Mouse (Mus musculus) liver, embryonic 13.5 days (tissue): ENCODE results near the gene Drd3. TPM values are rescaled to one million over a fixed set of nuclear protein-coding genes. Genes with fewer than 3 reads are reported as not detected.

ENCODE experiments used
- ATAC-seq: fragments of 200-750 bp; cut with Nextera tagmentation; 2 replicates; pipeline ENCODE4 v1.8.0; 2017; ENCODE audit warnings: low read depth, mild to moderate bottlenecking, moderate number of reproducible peaks, moderate library complexity
- DNase-seq: peaks from one replicate; pipeline ENCODE4 v3.0.0; 2022
- H3K27ac ChIP-seq: fragments of 300-500 bp; sonication (generic); 2 replicates; pipeline ENCODE4 v1.5.1; 2015; ENCODE audit warnings: moderate library complexity, mild to moderate bottlenecking, inconsistent platforms
- H3K27me3 ChIP-seq: fragments of 300-500 bp; sonication (generic); 2 replicates; pipeline ENCODE4 v1.6.1; 2015; ENCODE audit warnings: mild to moderate bottlenecking, inconsistent platforms
- H3K36me3 ChIP-seq: fragments of 300-500 bp; sonication (generic); 2 replicates; pipeline ENCODE4 v1.6.1; 2015; ENCODE audit warnings: mild to moderate bottlenecking, inconsistent platforms
- H3K4me1 ChIP-seq: fragments of 300-500 bp; sonication (generic); replicated peaks from 2 replicates; pipeline ENCODE4 v1.6.1; 2015; ENCODE audit warnings: inconsistent platforms
- H3K4me2 ChIP-seq: fragments of 300-500 bp; sonication (generic); 2 replicates; pipeline ENCODE4 v1.6.1; 2015; ENCODE audit warnings: inconsistent platforms, mild to moderate bottlenecking, moderate library complexity
- H3K4me3 ChIP-seq: fragments of 300-500 bp; sonication (generic); replicated peaks from 2 replicates; pipeline ENCODE4 v1.5.1; 2015; ENCODE audit warnings: mild to moderate bottlenecking, inconsistent platforms
- H3K9ac ChIP-seq: fragments of 300-500 bp; sonication (generic); 2 replicates; pipeline ENCODE4 v1.6.1; 2015; ENCODE audit warnings: mild to moderate bottlenecking, inconsistent platforms
- H3K9me3 ChIP-seq: fragments of 300-500 bp; sonication (generic); replicated peaks from 2 replicates; pipeline ENCODE4 v1.6.1; 2016; ENCODE audit warnings: inconsistent platforms
- WGBS: fragments of 180-500 bp; shearing (Covaris S2); methylation state at CpG from one replicate; pipeline ENCODE4 v1.1.7; 2015; ENCODE audit not compliant: insufficient replicate concordance; 5-methylcytosine and 5-hydroxymethylcytosine counted together
- microRNA-seq: library from miRNA; unstranded; fragments of <30 nt; microRNA quantifications from one replicate; pipeline ENCODE4, GENCODE M21; 2016
- polyA plus RNA-seq: library from polyadenylated mRNA; unstranded; fragments of >200 nt; fragmentation: Nextera tagmentation; extraction: Ambion mirVana; gene quantifications from 2 replicates; pipeline ENCODE4 v1.2.1, GENCODE M21; 2015

Drd3 gene
- polyA plus RNA-seq, 1 experiment from 2014 or later: not detected

DNA sequence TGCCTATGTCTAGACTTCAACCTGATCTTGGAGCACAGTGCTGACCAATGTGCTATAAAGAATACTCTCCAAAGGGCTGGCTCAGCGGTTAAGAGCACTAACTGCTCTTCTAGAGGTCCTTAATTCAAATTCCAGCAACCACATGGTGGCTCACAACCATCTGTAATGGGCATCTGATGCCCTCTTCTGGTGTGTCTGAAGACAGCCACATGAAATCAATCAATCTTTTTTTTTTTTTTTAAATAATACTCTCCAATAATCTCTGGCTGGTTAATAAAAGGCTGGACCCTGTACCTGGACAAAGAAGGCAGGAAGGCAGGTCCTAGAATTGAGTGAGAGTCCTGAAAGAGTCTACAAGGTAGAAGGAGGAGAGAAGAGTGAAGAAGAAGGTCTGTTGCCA lies 96.0 kb downstream of the Drd3 start:
- H3K27ac ChIP-seq: no peak overlapping the region
- no peak overlapping the region for H3K4me3 ChIP-seq
- DNase-seq (no peak), ATAC-seq (no peak)
- WGBS: 47% methylated on average over 1 of the region's 1 CpGs
- H3K36me3 ChIP-seq: no peaks in the 10 kb centered on the region
- H3K9me3 ChIP-seq: no peaks in the 10 kb centered on the region
- no peaks in the 10 kb centered on the region for H3K4me1 ChIP-seq
- H3K27me3 ChIP-seq: no peaks in the 10 kb centered on the region
- H3K9ac ChIP-seq: no peak overlapping the region
- no peak overlapping the region for H3K4me2 ChIP-seq

DNA sequence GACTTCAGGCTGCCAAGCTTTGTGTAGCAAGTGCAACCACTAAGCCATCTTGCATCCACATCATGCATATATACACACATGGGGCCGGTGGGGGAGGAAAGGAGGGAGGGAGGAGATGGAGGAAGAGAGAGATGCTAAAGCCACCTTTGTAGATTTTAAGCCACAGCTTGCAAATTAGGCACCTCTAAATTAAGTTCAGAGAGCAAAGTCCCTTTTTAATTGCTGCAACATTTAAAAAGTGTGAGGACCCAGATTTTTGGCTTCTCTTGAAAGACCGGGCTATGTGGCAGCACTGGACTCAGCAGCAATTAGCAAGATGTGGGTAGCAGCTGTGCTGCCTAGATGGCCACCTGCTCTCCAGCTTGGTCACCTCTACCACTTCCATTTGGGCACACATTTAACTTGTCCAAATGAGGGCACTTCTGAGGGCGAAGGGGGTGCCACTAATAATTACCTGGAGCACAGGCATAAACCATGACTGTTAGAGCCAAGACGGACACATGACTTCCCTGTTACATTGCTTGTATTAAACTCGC lies 105.2 kb downstream of the Drd3 start:
- 69% methylated on average over 5 of the region's 5 CpGs for WGBS
- no peak for ATAC-seq

DNA sequence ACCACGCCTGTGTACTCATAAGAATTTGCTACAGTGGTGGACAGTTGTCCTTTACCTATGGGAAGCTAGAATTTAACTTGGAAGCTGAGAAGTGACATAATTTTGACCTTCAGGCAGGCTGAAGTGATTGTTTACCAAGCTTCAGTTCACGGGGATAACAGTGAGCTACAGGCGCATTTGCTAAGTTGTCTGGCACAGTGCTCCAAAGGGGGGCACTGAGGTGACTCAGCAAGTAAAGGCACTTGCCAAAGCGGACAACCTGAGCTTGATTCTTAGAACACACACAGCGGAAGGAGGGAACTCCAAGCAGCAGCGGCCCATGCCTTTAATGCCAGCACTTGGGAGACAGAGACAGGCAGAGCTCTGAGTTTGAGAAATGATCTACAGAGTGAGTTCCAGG lies 106.8 kb downstream of the Drd3 start:
- no peak for DNase-seq
- H3K4me3 ChIP-seq: no peak overlapping the region
- H3K27me3 ChIP-seq: no peaks in the 10 kb centered on the region
- H3K36me3 ChIP-seq: peaks cover 24% of the 10 kb centered on the region
- 70% methylated on average over 6 of the region's 6 CpGs for WGBS
- ATAC-seq: no peak
- H3K9ac ChIP-seq: no peak overlapping the region
- H3K4me2 ChIP-seq: no peak overlapping the region
- H3K9me3 ChIP-seq: no peaks in the 10 kb centered on the region
- H3K4me1 ChIP-seq: peaks cover 4% of the 10 kb centered on the region; the same call in 1 of the 2 replicates
- H3K27ac ChIP-seq: no peak overlapping the region

More for the DNA sequence above, 105.2 kb downstream of the Drd3 start:
- no peak overlapping the region for H3K27ac ChIP-seq
- H3K9me3 ChIP-seq: no peaks in the 10 kb centered on the region
- no peak overlapping the region for H3K9ac ChIP-seq
- no peak for DNase-seq
- no peak overlapping the region for H3K4me3 ChIP-seq
- no peaks in the 10 kb centered on the region for H3K27me3 ChIP-seq
- H3K36me3 ChIP-seq: peaks cover 19% of the 10 kb centered on the region
- peaks cover 4% of the 10 kb centered on the region; the same call in 1 of the 2 replicates for H3K4me1 ChIP-seq
- no peak overlapping the region for H3K4me2 ChIP-seq

DNA sequence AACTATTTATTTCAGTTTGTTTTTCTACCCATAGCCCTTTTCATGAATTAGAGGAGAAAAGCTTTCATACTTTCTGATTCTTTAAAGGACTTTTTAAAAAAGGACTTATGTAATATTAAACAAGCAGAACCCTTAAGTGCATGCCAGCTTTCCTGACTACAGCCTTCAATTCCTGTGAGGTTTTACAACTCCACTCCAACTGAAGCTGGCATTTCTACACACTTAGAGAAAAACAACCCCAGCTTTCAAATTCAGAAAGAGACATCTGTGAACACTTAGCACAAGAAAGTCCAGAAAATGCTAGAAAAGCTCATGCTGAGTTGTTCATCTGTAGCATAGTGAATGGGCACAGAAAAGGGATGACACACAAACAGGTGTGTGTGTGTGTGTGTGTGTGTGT lies 116.0 kb downstream of the Drd3 start:
- Histone ChIP-seq H3K4me2 (no peak overlapping the region), H3K27ac (no peak overlapping the region), H3K36me3 (peaks cover 47% of the 10 kb centered on the region), H3K4me1 (no peaks in the 10 kb centered on the region), H3K9me3 (no peaks in the 10 kb centered on the region), H3K4me3 (no peak overlapping the region), H3K9ac (no peak overlapping the region), H3K27me3 (no peaks in the 10 kb centered on the region)
- DNase-seq: no peak
- no peak for ATAC-seq

DNA sequence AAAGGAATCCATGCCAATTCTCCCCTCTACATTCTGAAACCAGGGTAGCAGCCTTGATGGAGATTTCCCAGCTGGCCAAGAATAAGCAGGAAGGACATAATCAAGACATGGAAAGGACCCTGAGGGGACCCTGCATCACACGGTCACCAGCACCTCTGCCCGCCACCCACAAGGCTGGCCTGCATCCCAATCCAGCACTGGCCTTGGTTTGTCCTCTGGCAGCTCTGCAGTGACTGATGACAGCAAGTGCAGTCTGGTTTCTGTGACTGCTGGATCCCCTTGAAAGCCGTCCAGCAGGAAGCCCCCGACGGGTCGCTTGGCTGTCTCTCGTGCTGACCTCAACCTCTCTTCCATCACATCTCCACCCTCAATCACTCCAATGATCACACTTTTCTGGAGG lies 117.6 kb downstream of the Drd3 start:
- Histone ChIP-seq H3K4me1 (no peaks in the 10 kb centered on the region), H3K27me3 (no peaks in the 10 kb centered on the region), H3K4me2 (no peak overlapping the region), H3K27ac (no peak overlapping the region), H3K36me3 (peaks cover 56% of the 10 kb centered on the region), H3K4me3 (no peak overlapping the region), H3K9me3 (no peaks in the 10 kb centered on the region), H3K9ac (no peak overlapping the region)
- no peak for DNase-seq
- ATAC-seq: no peak
- WGBS: 77% methylated on average over 7 of the region's 7 CpGs

Small RNA genes lying within 50 kb of the gene (microRNA-seq; reads per million reads assigned to microRNA genes)
- not detected for gene Gm25996

Other genes with a start within 250 kb of the Drd3 start
- not detected in 2 replicates for gene Tigit, start 89.9 kb upstream of the Drd3 start, polyA plus RNA-seq
- 3.8 and 5.5 TPM in 2 replicates for gene Ccdc191, start 135.8 kb downstream of the Drd3 start, polyA plus RNA-seq
- gene Qtrt2, start 172.8 kb downstream of the Drd3 start, polyA plus RNA-seq: 9.1 and 10.8 TPM in 2 replicates
- 0.25 and 0.27 TPM in 2 replicates for gene Zdhhc23, start 225.8 kb downstream of the Drd3 start, polyA plus RNA-seq